In the genomic region with DNA sequence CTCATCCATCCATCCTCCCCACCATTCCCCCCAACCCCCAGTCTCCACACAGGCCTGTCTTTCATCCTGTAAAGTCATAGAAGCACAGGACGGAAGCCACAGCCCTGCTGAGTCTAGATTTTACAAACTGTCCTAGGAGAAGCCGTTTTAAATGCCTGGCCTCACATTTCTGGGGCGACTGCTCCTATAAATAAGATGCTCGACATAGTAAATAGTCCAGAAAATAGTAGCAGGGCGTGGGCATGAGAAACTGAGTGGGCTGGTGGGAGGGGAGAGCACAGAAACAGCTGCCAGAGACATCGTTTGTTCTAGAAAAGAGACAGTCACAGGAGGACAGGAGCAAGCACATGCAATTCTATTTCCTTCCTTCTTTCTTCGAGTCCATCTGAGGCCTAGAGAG, we compare ENCODE assay signal across 19 mouse cellular contexts.
DNase-seq lines count a peak whose midpoint lies in the region.
"Had no signal": no experiment of that assay in that cellular context is flagged by ENCODE, and none has a peak within 500 bp of the region (broad histone marks: within the 10 kb centered on the region; RNA-seq: fewer than 3 reads in every experiment).

No protein-coding gene starts in this region.

- DNase-seq in frontal cortex, adult 2 months (ENCODE audit: extremely low spot score in 1 of 2, low spot score in 1 of 2): peak; percentile 60 to 70
- no peak for DNase-seq in frontal cortex, postnatal 10 days (ENCODE audit: low spot score in 2 of 2)
- peak; percentile 68 for DNase-seq in right cerebral cortex, adult 18-20 months
- DNase-seq in right cerebral cortex, postnatal 4 days: no peak
- DNase-seq in left cerebral cortex, postnatal 14 days (ENCODE audit: low spot score in 2 of 2): peak; percentile 62 to 70
- no peak for DNase-seq in layer of hippocampus, postnatal 25 days (ENCODE audit: extremely low spot score in 1 of 2, low spot score in 1 of 2)
- DNase-seq in urinary bladder, adult 18-20 months (ENCODE audit: low spot score in 2 of 2): no peak
- DNase-seq: adrenal gland, postnatal 10 days; adrenal gland, postnatal 36 days; B cell, adult 2 months; cerebellum, adult 11 months; cerebellum, adult 2 months; cerebellum, adult 9-11 months; cerebellum, postnatal 25 days; gastrocnemius, postnatal 10 days; gastrocnemius, postnatal 36 days; heart, adult 2 months; heart, postnatal 14 days; heart, postnatal 4 days had no signal

- intact Hi-C loops in left cerebral cortex, postnatal 14 days (cut with DNase I): no loop called here

Comparison
In these comparisons a context has a peak if more than half of its experiments do, and no peak if none do; other contexts are left out.
1. DNase-seq: peak in frontal cortex, adult 2 months (2 of 2), right cerebral cortex, adult 18-20 months (single experiment) and left cerebral cortex, postnatal 14 days (2 of 2); none in frontal cortex, postnatal 10 days (0 of 2), right cerebral cortex, postnatal 4 days (single experiment), layer of hippocampus, postnatal 25 days (0 of 2) and urinary bladder, adult 18-20 months (0 of 2).